Mouse (Mus musculus): Measurements from ENCODE around the gene Scd2. TPM values are rescaled to one million over a fixed set of nuclear protein-coding genes. Genes with fewer than 3 reads are reported as not detected.

Scd2 gene
- polyA plus RNA-seq, 1 experiment from 2014 or later = 249 TPM

DNA sequence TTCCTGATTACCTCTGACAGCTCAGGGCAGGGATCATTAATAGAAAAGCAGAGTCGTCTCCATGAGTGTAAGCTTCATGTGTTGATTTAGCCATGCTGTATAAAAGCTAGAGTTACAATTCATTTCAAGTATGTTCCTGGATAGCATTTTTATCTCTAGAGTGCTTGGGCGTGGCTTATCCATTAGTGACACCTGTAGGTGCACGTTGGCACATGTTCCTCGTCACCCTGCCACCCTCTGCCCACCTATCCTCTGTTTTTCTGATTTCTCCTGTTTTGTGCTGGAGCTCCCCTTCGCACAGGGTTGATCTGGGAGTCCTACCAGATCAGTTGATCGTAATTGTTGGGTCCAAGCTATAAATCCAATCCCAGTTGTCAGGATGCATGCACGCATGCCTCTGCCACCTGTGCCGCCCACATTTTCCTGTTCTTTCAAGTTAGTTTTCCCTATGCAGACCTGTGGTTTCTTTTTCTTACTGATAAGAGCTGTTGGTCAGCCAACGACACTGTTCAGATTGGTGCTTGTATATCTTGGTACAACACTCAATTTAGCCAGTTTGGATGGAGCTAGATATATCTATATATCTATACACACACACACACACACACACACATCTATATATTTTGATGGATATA is 8.3 kb downstream of the Scd2 start:
- Histone ChIP-seq H3K9ac (no peak overlapping the region), H3K27me3 (no peaks in the 10 kb centered on the region), H3K9me3 (no peaks in the 10 kb centered on the region), H3K27ac (no peak overlapping the region), H3K4me1 (replicated peaks) (peaks cover 74% of the 10 kb centered on the region), H3K4me3 (no peak overlapping the region), H3K36me3 (peaks cover 100% of the 10 kb centered on the region), H3K4me2 (peak overlapping the region; percentile 96; the same call in 1 of the 2 replicates)
- ATAC-seq (ENCODE audit: low FRiP score) = no peak
- 82% methylated on average over 9 of the region's 9 CpGs for WGBS

DNA sequence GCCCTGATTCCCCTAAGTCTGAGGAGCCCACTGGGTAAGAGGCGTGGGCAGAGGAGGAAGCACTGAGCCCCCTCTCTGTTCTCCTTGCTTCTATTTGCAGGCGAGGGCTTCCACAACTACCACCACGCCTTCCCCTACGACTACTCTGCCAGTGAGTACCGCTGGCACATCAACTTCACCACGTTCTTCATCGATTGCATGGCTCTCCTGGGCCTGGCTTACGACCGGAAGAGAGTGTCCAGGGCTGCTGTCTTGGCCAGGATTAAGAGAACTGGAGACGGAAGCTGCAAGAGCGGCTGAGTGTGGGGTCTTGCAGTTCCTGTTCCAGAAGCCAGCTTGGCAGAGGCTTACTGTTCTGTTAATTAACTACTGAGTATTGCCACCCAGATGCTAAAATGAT is 9.4 kb downstream of the Scd2 start:
- peaks cover 63% of the 10 kb centered on the region for H3K4me1 ChIP-seq (replicated peaks)
- H3K27me3 ChIP-seq = no peaks in the 10 kb centered on the region
- H3K27ac ChIP-seq = no peak overlapping the region
- H3K4me3 ChIP-seq = no peak overlapping the region
- H3K9ac ChIP-seq = no peak overlapping the region
- no peaks in the 10 kb centered on the region for H3K9me3 ChIP-seq
- no peak for ATAC-seq (ENCODE audit: low FRiP score)
- WGBS = 90% methylated on average over 11 of the region's 11 CpGs
- no peak overlapping the region for H3K4me2 ChIP-seq
- H3K36me3 ChIP-seq = peaks cover 98% of the 10 kb centered on the region

DNA sequence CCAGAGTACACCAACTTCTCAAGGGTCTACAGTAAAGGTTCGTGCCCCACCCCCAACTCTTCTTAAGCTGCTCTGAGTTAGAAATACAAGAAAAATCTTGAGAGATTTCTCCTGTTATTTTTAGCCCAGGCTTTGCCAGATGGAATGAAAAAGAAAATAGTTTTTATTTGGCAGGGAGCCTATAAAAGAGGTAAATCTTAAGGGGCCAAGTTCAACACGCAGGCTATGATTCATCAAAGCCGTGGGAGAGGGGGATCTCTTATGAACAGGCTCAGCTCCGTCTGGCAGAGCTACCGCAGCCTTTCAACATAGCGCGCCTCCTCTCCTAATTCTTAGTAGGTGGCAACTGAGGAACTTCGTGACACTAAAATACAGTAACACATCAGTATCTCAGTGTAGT is 10.0 kb downstream of the Scd2 start:
- Histone ChIP-seq H3K4me3 (no peak overlapping the region), H3K9ac (no peak overlapping the region), H3K36me3 (peaks cover 97% of the 10 kb centered on the region), H3K4me2 (no peak overlapping the region), H3K4me1 (replicated peaks) (peaks cover 57% of the 10 kb centered on the region), H3K27ac (no peak overlapping the region), H3K9me3 (no peaks in the 10 kb centered on the region), H3K27me3 (no peaks in the 10 kb centered on the region)
- WGBS = 84% methylated on average over 8 of the region's 8 CpGs
- ATAC-seq (ENCODE audit: low FRiP score) = no peak

DNA sequence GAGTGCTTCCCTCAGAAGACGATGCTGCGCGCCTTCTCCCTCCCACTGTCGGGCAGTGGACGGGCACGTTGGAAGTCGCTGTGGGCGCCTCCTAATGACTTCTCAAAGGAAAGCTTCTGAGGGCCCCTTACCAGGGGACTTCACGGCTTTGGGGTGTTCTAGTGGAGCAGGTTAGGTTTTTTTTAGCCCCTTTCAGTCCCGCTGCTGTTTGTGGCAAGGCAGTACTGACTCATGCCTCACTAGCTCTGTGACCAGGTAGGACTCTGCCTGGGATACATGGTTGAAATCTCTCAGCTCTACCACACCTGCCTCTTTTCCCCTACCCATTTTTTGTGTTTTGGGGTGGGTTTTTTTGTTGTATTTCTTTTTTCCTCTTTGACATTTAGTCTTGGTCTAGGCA is 10.9 kb downstream of the Scd2 start:
- no peak overlapping the region for H3K4me3 ChIP-seq
- 87% methylated on average over 10 of the region's 10 CpGs for WGBS
- H3K36me3 ChIP-seq = peaks cover 90% of the 10 kb centered on the region
- H3K27me3 ChIP-seq = no peaks in the 10 kb centered on the region
- no peaks in the 10 kb centered on the region for H3K9me3 ChIP-seq
- H3K9ac ChIP-seq = no peak overlapping the region
- no peak overlapping the region for H3K4me2 ChIP-seq
- peak overlapping the region; percentile 12; the same call in 1 of the 2 replicates for H3K27ac ChIP-seq
- no peak for ATAC-seq (ENCODE audit: low FRiP score)
- peaks cover 48% of the 10 kb centered on the region for H3K4me1 ChIP-seq (replicated peaks)

DNA sequence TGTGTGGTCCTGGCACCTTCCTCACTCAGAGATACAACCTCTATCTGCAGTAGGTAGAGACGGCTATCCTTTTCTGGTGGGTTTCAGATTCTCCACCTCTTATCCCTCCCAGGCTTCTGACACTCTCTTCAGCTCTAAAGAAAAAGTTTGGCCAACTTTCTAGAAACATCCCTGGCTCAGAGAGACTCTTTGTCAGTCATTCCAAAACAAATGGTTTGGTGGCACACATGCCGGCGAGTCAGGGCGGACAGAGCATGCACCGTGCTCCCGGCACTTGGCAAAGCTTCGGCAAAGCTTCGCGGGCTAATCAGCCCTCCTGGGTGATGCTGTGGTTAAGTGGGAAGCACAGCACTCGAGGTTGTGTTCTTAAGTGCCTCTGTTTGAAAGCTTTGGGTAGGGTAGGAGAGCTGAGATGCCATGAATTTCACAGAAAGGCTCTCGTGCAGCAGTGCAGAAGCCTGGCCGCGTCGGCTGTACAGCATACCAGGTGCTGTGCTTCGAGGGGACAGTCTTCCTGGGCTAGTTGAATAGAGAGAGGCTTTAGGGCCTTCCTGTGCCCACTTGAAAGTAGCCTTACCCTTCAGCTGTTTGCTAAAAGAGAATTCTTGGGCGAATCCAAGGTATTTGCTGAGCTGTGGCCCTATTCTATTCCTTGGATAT is 11.5 kb downstream of the Scd2 start:
- H3K4me1 ChIP-seq (replicated peaks) = peaks cover 43% of the 10 kb centered on the region
- no peak for ATAC-seq (ENCODE audit: low FRiP score)

DNA sequence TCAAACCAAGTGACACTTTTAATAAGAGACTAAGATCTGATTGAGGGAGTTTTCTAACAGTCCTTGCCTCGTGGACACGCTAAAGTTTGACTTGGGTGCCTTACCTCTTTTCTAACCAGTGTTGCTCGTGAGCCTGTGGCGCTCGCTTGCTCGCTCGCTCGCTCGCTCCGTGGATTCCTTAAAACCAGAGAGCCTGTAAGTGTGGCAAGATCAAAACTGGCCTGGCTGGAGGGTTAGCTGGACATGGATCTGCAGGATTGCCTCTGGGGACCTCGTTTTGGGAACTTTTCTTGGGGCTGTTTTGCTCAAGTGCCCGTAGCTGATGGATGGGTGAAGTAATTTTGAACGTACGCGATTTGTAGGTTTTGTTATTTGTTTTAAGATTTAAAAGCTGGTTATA is 12.2 kb downstream of the Scd2 start:
- WGBS = 91% methylated on average over 15 of the region's 15 CpGs

More for the DNA sequence above, 11.5 kb downstream of the Scd2 start:
- no peak overlapping the region for H3K9ac ChIP-seq
- no peak overlapping the region for H3K4me2 ChIP-seq
- WGBS = 91% methylated on average over 16 of the region's 16 CpGs
- peak overlapping the region; percentile 20; the same call in 1 of the 2 replicates for H3K27ac ChIP-seq
- no peaks in the 10 kb centered on the region for H3K9me3 ChIP-seq
- peaks cover 87% of the 10 kb centered on the region for H3K36me3 ChIP-seq
- no peak overlapping the region for H3K4me3 ChIP-seq
- H3K27me3 ChIP-seq = no peaks in the 10 kb centered on the region

DNA sequence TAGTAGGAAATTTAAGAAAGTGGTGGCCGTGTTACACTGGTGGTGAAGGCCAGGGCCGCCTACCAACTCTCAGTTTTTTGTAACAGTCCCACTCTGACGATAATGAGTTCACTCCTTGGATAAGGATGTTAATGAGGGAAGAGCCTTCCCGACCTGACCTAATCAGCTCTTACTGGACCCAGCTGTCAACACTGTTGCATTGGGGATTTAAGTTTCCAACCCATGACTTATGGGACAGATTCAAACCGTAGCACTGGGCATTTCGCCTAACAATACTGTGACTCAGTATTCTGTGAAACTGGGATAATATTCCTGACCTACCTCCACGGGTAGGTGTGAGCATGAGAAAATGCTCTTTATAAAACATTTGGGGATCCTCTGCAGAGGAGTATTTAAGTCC is 12.7 kb downstream of the Scd2 start:
- no peak overlapping the region for H3K27ac ChIP-seq
- WGBS = 78% methylated on average over 7 of the region's 7 CpGs
- H3K9me3 ChIP-seq = no peaks in the 10 kb centered on the region
- H3K4me1 ChIP-seq (replicated peaks) = peaks cover 43% of the 10 kb centered on the region
- no peak overlapping the region for H3K9ac ChIP-seq
- no peak overlapping the region for H3K4me3 ChIP-seq
- H3K36me3 ChIP-seq = peaks cover 75% of the 10 kb centered on the region
- no peaks in the 10 kb centered on the region for H3K27me3 ChIP-seq
- no peak overlapping the region for H3K4me2 ChIP-seq
- ATAC-seq (ENCODE audit: low FRiP score) = no peak

More for the DNA sequence above, 12.2 kb downstream of the Scd2 start:
- no peak overlapping the region for H3K4me2 ChIP-seq
- no peak overlapping the region for H3K27ac ChIP-seq
- peaks cover 80% of the 10 kb centered on the region for H3K36me3 ChIP-seq
- H3K9ac ChIP-seq = no peak overlapping the region
- H3K27me3 ChIP-seq = no peaks in the 10 kb centered on the region
- H3K9me3 ChIP-seq = no peaks in the 10 kb centered on the region
- H3K4me1 ChIP-seq (replicated peaks) = peaks cover 43% of the 10 kb centered on the region
- no peak overlapping the region for H3K4me3 ChIP-seq
- no peak for ATAC-seq (ENCODE audit: low FRiP score)

DNA sequence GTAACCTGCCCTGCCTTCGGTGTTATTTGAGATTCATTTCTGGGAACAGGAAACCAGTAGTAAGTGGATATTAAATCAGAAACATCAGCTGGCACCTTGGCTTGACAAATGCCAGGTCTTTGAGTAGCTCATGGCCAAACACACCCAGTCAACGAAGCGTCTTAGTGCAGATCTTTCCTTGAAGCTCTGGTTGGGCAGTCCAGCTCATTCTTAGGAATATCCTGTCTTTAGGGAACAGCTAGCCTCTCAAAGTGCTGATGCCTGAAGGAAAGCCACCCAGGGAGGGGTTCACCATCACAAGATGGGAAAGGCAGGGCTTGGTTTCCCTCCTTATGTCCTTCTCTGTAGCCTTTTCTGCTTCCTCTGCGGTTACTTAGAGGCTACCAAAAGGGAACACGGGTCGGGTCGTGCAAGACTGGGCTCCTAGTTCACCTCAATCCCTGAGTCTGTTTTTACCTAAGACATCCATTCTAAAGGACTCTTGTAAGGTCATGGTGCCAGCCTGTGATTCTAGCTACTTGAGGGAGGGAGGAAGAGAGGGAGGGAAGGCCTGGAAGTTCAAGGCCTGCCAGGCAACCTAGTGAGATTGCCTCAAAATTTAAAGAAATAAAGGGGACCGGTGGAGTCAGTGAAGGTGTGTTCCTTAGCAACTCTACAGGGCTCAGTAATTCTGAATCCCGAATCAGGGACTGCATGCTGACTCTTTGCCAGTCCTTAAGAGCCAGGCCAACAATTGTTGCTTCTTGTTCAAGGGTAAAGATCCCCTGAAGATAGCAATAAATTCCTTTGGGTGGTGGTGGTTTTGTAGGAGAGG is 13.8 kb downstream of the Scd2 start:
- Histone ChIP-seq H3K9ac (0 out of 2 replicates have a peak overlapping the region, but pooled peaks have one; percentile 19), H3K9me3 (no peaks in the 10 kb centered on the region), H3K27ac (0 out of 2 replicates have a peak overlapping the region, but pooled peaks have one; percentile 30), H3K4me1 (replicated peaks) (peaks cover 43% of the 10 kb centered on the region), H3K4me3 (no peak overlapping the region), H3K4me2 (no peak overlapping the region), H3K27me3 (no peaks in the 10 kb centered on the region), H3K36me3 (peaks cover 64% of the 10 kb centered on the region)
- no peak for ATAC-seq (ENCODE audit: low FRiP score)
- 85% methylated on average over 9 of the region's 9 CpGs for WGBS

DNA sequence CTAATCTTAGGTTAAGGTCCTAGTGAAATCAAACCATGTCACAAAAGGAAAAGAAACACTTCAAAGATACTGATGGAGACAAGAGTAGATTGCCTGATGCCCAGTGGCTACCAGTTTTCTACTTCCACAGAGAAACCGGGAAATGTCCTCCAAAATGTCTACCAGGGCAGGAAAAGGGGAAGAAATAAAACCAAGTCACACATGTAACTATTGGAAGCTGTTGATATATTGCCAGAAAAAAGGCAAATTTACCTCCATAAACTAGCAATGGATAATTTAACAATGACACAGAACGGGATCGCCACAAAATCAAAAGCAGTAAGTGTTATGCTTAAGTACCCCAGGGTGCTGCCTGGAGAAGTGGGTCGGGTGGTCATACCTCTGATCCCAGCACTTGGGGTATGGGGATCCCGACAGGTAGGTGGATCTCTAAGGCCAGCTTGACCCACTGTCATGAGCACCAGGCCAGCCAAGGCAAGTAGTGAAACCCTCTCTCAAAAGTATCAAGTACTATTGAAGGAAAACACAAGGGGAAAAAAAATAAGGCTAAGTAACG is 14.5 kb downstream of the Scd2 start:
- WGBS = 85% methylated on average over 6 of the region's 6 CpGs

DNA sequence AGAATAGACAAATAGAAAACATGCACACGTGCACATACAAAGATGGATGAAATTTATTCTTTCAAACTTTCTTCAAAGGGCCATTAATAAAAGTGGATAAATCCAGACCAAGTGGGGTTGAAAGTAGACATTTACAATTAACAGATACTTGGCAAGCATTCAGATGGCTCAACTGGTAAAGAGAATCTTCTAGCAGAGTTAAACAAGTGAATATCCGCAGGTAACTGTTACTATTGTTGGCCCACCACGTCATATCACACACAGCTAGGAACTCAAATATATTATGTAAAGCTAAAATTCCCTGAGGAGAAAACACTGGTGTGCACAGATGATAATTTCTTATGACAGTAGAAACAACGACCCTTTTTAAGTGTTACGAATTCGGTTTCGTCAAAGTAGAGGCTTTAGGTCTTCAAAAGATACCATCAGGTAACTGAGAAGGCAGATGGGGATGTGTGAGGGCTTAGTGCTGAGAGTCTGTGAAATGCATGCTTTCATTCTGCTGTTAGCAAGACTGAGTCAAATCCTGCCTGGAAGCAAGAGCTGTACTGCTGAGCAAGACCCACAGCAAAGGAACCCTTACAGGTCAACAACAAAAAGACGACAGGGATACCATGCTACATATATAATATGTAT is 15.3 kb downstream of the Scd2 start:
- Histone ChIP-seq H3K9me3 (no peaks in the 10 kb centered on the region), H3K27ac (no peak overlapping the region), H3K27me3 (no peaks in the 10 kb centered on the region), H3K36me3 (peaks cover 50% of the 10 kb centered on the region), H3K9ac (no peak overlapping the region), H3K4me3 (no peak overlapping the region), H3K4me2 (no peak overlapping the region), H3K4me1 (replicated peaks) (peaks cover 35% of the 10 kb centered on the region)
- no peak for ATAC-seq (ENCODE audit: low FRiP score)
- WGBS = 90% methylated on average over 8 of the region's 8 CpGs

More for the DNA sequence above, 14.5 kb downstream of the Scd2 start:
- H3K27me3 ChIP-seq = no peaks in the 10 kb centered on the region
- H3K4me3 ChIP-seq = no peak overlapping the region
- H3K9me3 ChIP-seq = no peaks in the 10 kb centered on the region
- H3K27ac ChIP-seq = no peak overlapping the region
- H3K9ac ChIP-seq = no peak overlapping the region
- H3K4me2 ChIP-seq = no peak overlapping the region
- H3K4me1 ChIP-seq (replicated peaks) = peaks cover 36% of the 10 kb centered on the region
- no peak for ATAC-seq (ENCODE audit: low FRiP score)
- peaks cover 57% of the 10 kb centered on the region for H3K36me3 ChIP-seq

DNA sequence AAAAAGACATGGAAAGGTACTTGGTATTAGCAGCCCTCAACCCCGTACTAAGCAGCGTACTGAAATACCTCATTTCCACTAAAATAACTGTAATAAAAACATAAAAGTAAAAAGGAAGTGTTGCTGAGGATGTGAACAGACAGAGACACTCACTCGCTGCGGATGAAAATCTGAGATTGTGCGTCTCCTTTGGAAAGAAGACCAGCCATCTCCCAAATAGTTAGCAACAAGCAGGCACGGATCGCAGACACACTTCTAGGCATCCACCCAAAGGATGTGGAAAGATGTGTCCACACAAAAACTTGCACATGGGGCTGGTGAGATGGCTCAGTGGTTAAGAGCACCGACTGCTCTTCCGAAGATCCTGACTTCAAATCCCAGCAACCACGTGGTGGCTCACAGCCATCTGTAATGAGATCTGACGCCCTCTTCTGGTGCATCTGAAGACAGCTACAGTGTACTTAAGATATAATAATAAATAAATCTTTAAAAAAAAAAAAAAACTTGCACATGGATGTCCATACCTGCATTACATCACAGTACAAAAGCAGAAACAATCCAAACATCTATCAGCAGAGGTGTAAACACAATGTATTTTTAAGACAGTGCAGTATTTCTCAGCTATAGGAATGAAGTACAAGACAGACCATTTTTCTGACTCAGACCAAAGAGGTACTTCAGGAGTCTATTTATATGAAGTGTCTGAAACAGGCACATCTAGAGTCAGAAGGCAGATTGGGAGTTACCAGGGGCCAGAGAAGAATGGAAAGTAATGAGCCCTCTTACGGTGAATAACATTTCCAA is 16.1 kb downstream of the Scd2 start:
- H3K9me3 ChIP-seq = no peaks in the 10 kb centered on the region
- H3K4me3 ChIP-seq = no peak overlapping the region
- ATAC-seq (ENCODE audit: low FRiP score) = no peak
- peaks cover 36% of the 10 kb centered on the region for H3K4me1 ChIP-seq (replicated peaks)
- H3K27me3 ChIP-seq = no peaks in the 10 kb centered on the region
- no peak overlapping the region for H3K4me2 ChIP-seq
- 81% methylated on average over 12 of the region's 12 CpGs for WGBS
- no peak overlapping the region for H3K9ac ChIP-seq
- peaks cover 42% of the 10 kb centered on the region for H3K36me3 ChIP-seq
- H3K27ac ChIP-seq = no peak overlapping the region

Data from hindbrain, embryonic 13.5 days (tissue).